Mouse (Mus musculus): ENCODE measurements at regions not wholly inside any gene's neighbourhood (a gene's known extent, or its start where the extent isn't known, plus 50 kb on each side); places are given as distances from the start of the nearest gene placed in this dataset.

DNA sequence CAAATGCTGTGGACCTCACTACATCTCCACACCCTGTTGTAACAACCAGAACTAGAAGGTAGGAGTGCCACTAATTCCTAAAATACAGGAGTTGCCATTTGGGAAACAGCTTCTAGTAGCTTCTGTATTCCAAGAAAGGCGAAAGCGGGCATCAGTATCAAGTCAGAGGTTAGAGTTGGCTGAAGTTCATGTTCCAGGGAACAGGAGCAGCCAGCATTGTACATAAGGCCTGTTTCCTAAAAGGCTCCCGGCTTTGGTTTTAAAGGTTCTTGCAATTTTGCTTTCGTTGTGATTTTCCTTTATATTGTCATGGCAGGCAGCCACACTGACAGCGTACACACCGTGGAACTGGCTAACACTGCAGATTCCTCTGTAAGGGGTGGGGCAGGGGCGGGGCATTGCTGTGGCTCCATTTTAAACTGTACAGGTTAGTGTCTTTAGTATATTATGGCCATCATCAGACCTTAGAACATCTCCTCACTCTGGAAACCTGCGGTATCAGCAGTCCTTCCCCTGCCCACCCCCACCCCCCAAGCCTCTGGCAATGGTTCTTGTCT lies 67.8 kb upstream of the Dapk1 start:
- TF ChIP-seq POLR2A (IDR thresholded peaks at IDR 0.05; ENCODE audit: borderline replicate concordance, insufficient read depth, low read length) (no peak), CTCF (IDR thresholded peaks at IDR 0.05; ENCODE audit: borderline replicate concordance, insufficient read depth, low read depth, low read length) (no peak)

Data from cerebellum, adult 2 months (tissue).